Mouse (Mus musculus): ENCODE results near the gene Dnajc14.
"Not testable (repeated sequence)": the region's sequence is repeated elsewhere in the genome, so short reads cannot be mapped to it uniquely, and the experiment has no call there.

Dnajc14 gene

DNA sequence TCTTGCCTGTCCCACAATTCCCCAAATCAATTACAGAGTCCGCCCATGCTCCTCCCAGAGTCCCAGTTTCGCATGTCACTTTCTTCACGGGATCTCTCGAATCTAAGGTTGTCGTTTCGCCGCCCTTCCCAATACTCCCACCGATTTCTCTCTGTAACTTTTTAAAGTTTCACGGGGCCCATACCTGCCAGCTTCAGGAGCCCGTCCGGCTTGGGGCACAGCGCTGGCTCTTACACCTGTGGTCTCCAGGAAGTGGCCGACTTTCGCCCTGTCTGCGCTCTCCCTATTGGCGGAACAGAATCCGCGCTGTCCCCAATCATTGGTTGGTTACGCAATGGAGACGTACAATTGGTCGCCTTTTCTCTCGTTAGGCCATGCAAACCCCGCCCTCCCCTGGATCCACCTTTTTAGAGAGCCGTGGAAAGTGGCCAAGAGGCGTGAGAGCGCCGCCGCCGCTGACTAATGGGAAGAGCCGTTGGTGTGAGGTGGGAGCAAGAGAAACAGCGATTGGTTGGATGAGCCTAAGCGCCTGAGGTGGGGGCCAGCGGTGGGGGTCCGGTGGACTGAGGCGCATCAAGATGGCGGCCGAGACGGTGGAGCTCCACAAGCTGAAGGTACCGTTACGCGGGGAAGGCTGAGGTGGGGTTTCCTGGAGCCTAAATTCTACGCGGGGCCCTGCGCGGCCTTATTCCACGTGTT lies 17.6 kb downstream of the Dnajc14 start, which contains the start of gene Ormdl2:
Gene Ormdl2 (minus strand): TSS at position 288 of the 699 bp plus-strand sequence.
- peak; percentile 99 for DNase-seq (ENCODE audit: low spot score)

DNA sequence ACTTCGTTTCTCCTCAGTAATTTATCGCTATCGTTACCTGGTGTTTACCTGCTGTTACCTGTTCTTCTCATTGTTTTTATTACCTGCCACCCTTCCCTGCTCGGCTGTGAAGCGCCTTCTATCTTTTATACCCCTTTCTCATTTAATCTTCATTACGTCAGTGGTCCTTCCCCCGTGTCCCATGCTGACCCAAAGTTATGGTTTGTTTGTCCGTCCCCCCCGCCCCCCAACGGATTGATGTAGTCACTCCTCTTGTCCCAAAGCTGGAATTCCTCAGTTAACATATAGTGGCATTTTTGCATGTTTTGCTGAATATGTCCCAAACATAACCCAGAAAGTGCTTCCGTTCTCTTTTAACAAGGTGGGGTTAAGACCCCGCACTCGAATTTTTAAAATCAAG lies 18.3 kb downstream of the Dnajc14 start:
- no peak for DNase-seq (ENCODE audit: low spot score)

DNA sequence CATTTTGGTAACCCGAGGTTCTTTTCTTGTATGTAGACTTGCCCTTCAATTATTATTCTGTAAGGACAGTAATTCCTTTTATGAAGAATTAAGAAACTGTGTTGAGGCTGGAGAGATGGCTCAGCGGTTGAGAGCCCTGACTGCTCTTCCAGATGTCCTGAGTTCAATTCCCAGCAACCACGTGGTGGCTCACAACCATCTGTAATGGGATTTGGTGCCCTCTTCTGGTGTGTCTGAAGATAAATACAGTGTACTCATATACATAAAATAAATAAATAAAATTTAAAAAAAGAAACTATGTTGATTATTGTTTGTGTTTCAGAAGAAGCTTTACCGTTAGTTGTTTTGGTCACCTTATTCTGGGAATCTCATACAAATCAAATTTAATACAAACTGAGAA lies 19.2 kb downstream of the Dnajc14 start:
- not testable (repeated sequence) for DNase-seq (ENCODE audit: low spot score)

DNA sequence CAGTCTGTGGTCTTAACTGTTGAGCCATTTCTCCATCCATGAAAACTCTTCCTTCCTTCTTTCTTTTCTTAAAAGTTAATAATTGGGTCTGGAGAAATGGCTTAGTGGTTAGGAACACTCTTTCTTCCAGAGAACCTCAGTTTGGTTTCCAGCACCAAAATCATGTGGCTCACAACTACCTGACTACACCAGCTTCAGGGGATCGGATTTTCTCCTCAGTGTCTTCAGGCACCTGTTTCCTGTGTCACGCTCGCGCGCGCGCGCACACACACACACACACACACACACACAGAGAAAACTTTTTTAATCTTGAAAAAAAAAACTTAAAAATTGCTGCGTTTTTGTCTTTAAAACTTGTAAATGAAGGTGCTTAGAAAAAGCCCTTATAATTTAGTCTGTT lies 20.0 kb downstream of the Dnajc14 start:
- DNase-seq (ENCODE audit: low spot score) = no peak

DNA sequence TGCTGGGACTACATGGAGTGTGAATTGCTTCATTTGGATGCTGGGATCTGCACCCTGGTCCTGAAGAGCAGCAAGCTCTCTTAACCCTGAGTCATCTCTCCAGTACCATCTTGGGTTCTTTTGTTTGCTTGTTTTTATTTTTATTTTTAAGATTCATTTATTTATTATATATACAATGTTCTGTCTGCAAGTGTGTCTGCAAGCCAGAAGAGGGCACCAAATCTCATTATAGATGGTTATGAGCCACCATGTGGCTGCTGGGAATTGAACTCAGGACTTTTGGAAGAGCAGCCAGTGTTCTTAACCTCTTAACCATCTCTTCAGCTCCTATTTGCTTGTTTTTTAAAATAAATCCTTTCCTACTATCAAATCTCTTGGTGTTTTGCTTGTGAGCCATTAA lies 33.5 kb downstream of the Dnajc14 start:
- no peak for DNase-seq (ENCODE audit: low spot score)

DNA sequence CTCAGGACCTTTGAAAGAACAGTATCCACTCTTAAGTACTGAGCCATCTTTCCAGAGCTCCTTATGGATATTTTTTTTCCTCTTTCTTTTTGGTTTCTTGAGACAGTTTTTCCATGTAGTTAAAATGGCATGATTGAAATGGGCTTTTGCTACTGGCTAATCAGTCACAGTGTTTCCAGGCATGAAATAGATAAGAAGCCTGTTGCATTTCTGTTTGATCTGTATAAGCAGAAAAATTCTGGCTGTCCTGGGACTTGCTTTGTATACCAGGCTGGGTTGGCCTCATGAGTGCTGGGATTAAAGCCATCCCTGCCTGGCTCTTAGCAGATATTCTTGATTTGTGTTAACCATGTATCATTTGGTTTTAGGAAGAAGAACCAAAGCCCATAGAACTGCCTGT lies 35.6 kb downstream of the Dnajc14 start:
- no peak for DNase-seq (ENCODE audit: low spot score)

DNA sequence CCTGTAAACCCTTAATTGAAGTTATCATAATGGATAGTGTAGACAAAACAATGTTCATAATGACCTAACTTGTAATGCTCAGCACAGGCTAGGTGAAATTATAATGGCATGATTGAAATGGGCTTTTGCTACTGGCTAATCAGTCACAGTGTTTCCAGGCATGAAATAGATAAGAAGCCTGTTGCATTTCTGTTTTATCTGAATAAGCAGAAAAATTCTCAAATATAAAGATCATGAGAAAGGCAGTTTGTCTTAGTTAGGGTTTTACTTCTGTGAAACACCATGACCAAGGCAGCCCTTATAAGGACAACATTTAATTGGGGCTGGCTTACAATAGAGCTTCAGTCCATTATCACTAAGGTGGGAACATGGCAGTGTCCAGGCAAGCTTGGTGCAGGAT lies 36.8 kb downstream of the Dnajc14 start:
- no peak for DNase-seq (ENCODE audit: low spot score)

DNA sequence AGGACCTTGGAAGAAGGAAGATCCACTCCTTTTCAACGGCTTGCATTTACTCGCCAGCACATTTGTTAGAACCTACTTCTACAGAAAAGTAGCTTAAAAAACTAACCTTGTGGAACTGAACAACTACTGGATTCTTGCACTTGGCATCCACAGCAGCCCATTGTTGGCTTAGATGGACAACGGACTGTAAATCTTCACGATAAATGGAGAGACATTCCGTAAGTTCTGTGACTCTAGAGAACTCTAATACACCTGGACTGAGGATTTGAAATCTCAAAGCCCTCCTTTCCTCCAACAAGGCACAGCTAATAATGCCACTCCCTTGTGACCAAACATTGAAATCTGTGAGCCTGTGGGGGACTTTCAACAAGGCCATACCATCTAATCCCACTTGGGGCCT lies 39.4 kb downstream of the Dnajc14 start:
- DNase-seq (ENCODE audit: low spot score) = no peak

DNA sequence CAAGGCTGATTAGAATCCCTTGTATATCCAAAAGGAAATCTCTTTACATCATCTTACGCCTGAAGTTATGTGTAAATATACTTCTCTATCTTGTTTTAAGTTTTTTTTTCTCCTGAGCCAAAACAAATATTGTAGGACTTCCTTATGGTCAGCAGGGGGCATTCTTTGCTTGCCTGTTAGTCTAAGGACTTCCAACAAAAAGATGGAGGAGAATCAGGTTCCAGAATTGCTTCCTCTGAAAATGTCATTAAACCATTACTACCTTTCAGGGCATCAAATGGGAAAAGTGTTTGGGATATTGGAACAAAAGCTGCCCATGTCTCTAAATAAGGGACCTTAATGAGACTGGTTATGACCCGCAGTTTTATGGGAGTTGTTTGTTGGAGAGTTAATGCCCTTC lies 41.7 kb downstream of the Dnajc14 start:
- DNase-seq (ENCODE audit: low spot score) = peak; percentile 81

DNA sequence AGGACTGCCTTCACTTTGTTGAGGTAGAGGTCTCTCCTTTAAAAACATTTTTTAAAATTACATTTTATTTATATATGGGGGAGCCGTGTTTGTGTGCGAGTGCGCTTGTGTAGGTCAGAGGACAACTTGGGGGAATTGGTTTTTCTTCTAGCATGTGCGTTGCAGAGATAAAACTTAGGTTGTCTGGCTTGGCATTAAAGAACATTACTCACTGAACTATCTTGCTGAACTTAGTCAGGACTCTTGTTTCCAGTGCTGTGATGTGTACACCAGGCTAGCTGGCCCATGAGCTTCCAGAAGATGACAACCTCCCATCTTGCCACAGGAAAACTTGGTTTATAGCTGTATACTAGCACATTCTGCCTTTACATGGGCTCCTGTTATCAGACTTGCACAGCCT lies 42.8 kb downstream of the Dnajc14 start:
- no peak for DNase-seq (ENCODE audit: low spot score)

DNA sequence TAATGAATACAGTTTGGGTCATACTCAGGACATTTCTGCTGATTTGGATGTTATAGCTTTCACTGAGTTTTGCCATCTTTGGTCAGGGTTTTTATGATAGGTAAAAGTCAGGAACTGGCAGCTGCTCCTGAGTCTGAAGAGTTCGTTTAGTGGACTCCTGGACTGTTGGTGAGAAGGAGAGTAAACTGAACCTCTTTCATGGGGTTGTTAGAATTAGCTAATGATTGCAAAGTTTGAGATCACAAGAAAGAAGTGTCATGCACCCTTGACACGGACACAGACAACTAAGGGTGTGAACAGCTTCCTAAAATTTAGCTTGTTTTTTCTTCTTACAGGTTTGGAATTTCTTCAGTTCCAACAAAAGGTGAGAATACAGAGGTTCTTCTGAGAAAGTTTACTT lies 44.6 kb downstream of the Dnajc14 start:
- DNase-seq (ENCODE audit: low spot score) = no peak

DNA sequence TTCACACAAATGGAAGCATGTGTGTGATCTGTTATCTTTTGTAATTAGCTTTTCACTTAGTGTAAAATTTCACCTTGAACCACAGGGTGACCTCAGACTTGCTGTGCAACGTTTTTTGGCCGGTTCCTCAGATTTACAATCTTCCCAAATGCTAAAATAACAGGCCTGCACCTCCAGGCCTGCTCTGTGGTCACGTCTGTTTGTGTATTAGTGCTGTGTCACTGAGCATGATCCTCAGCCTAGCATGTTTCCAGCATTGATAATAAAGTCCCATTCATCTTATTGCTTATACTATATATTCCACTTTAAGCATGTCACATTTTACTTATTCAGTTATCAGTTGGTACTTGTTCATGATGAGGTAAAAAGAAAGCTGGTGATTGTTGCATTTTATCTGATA lies 46.5 kb downstream of the Dnajc14 start:
- DNase-seq (ENCODE audit: low spot score) = no peak

DNA sequence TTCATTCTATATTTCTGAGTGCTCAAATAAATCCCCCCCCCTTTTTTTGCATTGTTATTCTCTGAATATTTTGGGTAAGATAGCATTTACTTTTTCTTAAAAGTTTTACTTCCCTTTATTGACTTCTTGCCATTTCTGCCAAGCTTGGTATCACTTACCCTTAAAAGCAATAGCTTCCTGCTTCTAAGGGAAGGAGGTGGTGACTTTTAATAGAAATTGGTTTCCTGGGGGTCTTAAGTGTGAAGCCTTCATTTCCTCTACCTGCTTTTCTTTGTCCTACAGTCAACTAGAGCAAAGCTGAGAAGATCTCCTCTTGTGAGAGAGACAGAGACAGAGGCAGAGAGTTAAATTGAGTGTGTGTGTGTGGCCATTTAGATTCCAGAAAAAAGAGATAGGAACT lies 57.3 kb downstream of the Dnajc14 start:
- no peak for DNase-seq (ENCODE audit: low spot score)

DNA sequence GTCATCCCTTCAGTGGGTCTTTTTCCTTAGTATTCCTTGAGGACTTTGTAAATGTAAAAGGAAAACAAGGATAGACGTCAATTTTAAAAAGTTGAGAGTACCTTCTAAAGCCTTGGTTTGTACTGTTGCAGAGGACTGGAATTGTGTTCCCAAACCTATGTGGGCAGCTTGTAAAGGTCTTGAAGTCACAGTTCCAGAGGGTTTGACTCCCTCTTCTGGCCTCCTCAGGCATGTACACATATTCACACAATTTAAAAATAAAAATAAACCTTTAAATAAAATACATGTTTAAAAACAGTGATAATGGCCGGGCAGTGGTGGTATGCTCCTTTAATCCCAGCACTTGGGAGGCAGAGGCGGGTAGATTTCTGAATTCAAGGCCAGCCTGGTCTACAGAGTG lies 62.2 kb downstream of the Dnajc14 start:
- peak; percentile 25 for DNase-seq (ENCODE audit: low spot score)

DNA sequence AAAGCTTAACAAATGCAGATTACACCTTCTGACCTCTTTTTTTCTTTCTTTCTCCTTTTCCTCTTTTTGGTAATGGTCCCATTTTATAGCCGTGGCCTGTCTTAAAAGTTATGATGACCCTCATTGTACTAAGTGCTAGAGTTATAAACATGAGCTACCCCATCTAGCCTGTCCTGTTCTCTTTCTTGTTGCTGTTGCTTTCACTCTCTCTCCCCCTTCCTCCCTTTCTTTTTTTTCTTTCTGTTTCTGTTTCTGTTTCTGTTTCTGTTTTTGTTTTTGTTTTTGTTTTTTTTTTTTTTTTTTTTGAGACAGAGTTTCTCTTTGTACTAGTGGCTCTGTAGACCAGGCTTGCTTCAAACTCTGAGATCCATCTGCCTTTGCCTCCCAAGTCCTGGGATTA lies 62.7 kb downstream of the Dnajc14 start:
- DNase-seq (ENCODE audit: low spot score) = no peak

Measured in retina, embryonic 14.5 days (tissue).